Mouse (Mus musculus): ENCODE results near the gene Hbs1l.

- no peak for TF ChIP-seq CTCF (IDR thresholded peaks at IDR 0.05)
- no peak for TF ChIP-seq EP300 (IDR thresholded peaks at IDR 0.05)
Observed at GRCm38 (mm10) chr10:21304672-21305632, 9.2 kb downstream of the Hbs1l start.
